Mouse (Mus musculus) lung, postnatal 0 days (tissue): Measurements from ENCODE around the gene Espnl. TPM values are rescaled to one million over a fixed set of nuclear protein-coding genes. Genes with fewer than 3 reads are reported as not detected.

Experiments used
- ATAC-seq: fragments of 200-750 bp; cut with Nextera tagmentation; 2 replicates; pipeline ENCODE4 v1.8.0; 2017; ENCODE audit warnings: moderate library complexity
- DNase-seq: peaks from one replicate; pipeline ENCODE4 v3.0.0-alpha.2; 2016; ENCODE audit warnings: low spot score
- H3K27ac ChIP-seq: fragments of 300-500 bp; sonication (generic); 2 replicates; pipeline ENCODE4 v1.5.1; 2014; ENCODE audit warnings: antibody characterized with exemption, mild to moderate bottlenecking, low read length, mixed read lengths
- H3K27me3 ChIP-seq: fragments of 300-500 bp; sonication (generic); replicated peaks from 2 replicates; pipeline ENCODE4 v1.6.1; 2014; ENCODE audit warnings: low read length, mixed read lengths; ENCODE audit not compliant: insufficient read depth
- H3K36me3 ChIP-seq: fragments of 300-500 bp; sonication (generic); 2 replicates; pipeline ENCODE4 v1.6.1; 2014; ENCODE audit warnings: low read length, mixed read lengths; ENCODE audit not compliant: insufficient read depth
- H3K4me1 ChIP-seq: fragments of 300-500 bp; sonication (generic); 2 replicates; pipeline ENCODE4 v1.6.1; 2014; ENCODE audit warnings: antibody characterized with exemption, low read depth, low read length, mixed read lengths; ENCODE audit not compliant: insufficient read depth
- H3K4me2 ChIP-seq: fragments of 300-500 bp; sonication (generic); replicated peaks from 2 replicates; pipeline ENCODE4 v1.6.1; 2014; ENCODE audit warnings: low read depth, mild to moderate bottlenecking, low read length, moderate library complexity, mixed read lengths
- H3K4me3 ChIP-seq: fragments of 300-500 bp; sonication (generic); 2 replicates; pipeline ENCODE4 v1.5.1; 2014; ENCODE audit warnings: low read depth, low read length
- H3K9ac ChIP-seq: fragments of 300-500 bp; sonication (generic); replicated peaks from 2 replicates; pipeline ENCODE4 v1.6.1; 2014; ENCODE audit warnings: low read depth, mild to moderate bottlenecking
- H3K9me3 ChIP-seq: fragments of 300-500 bp; sonication (generic); 2 replicates; pipeline ENCODE4 v1.6.1; 2016; ENCODE audit warnings: low read length, mixed read lengths
- CTCF ChIP-seq: IDR thresholded peaks from 2 replicates; pipeline ENCODE4 v1.5.1; 2016; ENCODE audit warnings: antibody characterized with exemption, mild to moderate bottlenecking
- EP300 ChIP-seq: IDR thresholded peaks from 2 replicates; pipeline ENCODE4 v1.6.1; 2016; ENCODE audit warnings: antibody characterized with exemption, mild to moderate bottlenecking, control low read depth
- WGBS: fragments of 180-500 bp; shearing (Covaris S2); extraction: QIAGEN DNeasy Blood & Tissue Kit; methylation state at CpG from one replicate; pipeline ENCODE4 v1.1.7; 2014; 5-methylcytosine and 5-hydroxymethylcytosine counted together
- polyA plus RNA-seq: library from polyadenylated mRNA; unstranded; fragments of >200 nt; fragmentation: Nextera tagmentation; extraction: Ambion mirVana; gene quantifications from 2 replicates; pipeline ENCODE4 v1.2.1, GENCODE M21; 2015

Espnl gene
- polyA plus RNA-seq, 1 experiment from 2014 or later = not detected

DNA sequence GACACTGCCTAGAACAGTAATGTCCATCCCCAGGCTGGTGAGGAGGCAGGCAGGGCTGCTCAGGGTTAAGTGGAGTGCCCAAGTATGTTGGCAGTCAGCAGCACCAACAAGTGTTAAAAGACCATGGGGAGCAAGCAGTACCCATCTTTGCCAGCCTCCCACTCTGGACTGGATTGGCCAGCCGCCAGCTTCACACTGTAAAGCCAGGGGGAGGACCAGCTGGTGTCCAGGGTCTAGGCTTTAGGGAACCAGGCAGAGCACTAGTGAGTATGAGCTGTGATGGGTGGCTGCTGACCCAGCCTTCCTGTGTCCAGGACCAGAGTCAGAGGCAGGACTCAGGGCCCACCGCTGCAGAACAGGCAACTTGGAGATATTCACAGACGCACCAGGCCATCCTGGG, 22.1 kb downstream of the Espnl start:
- Histone ChIP-seq H3K4me2 (no peak overlapping the region), H3K27ac (no peak overlapping the region), H3K9me3 (no peaks in the 10 kb centered on the region), H3K4me3 (no peak overlapping the region), H3K4me1 (no peaks in the 10 kb centered on the region), H3K27me3 (peaks cover 26% of the 10 kb centered on the region; the same call in 1 of the 2 replicates), H3K36me3 (no peaks in the 10 kb centered on the region), H3K9ac (no peak overlapping the region)
- no peak for ATAC-seq
- WGBS = 78% methylated on average over 3 of the region's 3 CpGs
- no peak for DNase-seq
- TF ChIP-seq CTCF = no peak
- TF ChIP-seq EP300 = no peak

DNA sequence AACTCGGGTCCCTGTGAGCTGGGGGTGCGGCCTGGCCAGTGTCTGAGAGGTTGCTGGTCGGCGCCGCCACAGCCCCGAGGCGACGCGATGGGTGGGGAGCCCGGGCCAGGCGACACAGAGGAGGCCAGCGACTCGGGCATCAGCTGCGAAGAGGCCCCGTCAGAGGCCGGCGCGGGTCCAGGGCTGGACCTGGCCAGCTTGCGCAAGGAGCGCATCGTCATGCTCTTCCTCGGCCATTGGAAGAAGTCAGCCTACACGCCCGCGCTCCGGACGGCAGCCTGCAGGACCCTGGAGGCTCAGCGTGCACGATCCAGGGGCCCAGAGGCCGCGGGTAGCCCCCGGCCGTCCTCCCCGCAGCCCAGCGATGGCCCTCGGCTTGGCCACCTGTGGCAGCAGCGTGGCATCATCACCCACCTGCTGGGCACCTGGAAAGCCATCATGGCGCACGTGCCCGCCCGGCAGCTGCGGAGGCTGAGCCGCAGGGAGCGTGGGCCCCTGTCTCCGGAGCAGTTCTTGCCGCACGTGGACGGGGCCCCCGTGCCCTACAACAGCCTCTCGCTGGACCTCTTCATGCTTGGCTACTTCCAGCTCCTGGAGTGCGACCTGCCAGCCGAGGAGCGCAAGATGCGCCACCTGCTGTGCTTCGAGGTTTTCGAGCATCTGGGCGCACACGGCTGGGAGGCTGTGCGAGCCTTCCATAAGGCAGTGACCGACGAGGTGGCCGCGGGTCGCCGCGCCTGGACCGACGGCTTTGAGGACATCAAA, 23.2 kb downstream of the Espnl start:
- Histone ChIP-seq H3K4me2 (no peak overlapping the region), H3K36me3 (no peaks in the 10 kb centered on the region), H3K9ac (no peak overlapping the region), H3K4me3 (no peak overlapping the region), H3K4me1 (no peaks in the 10 kb centered on the region), H3K9me3 (no peaks in the 10 kb centered on the region), H3K27me3 (peaks cover 26% of the 10 kb centered on the region; the same call in 1 of the 2 replicates), H3K27ac (no peak overlapping the region)
- no peak for DNase-seq
- ATAC-seq = 0 out of 2 replicates have a peak, but pooled peaks have one; percentile 20
- 4% methylated on average over 57 of the region's 68 CpGs for WGBS
- TF ChIP-seq EP300 = no peak
- peak; percentile 17; the same call in 1 of the 2 replicates for TF ChIP-seq CTCF

- no peaks in the 10 kb centered on the region for H3K4me1 ChIP-seq
- no peak overlapping the region for H3K4me2 ChIP-seq
- H3K9me3 ChIP-seq = no peaks in the 10 kb centered on the region
- ATAC-seq = peak; percentile 73
- H3K4me3 ChIP-seq = no peak overlapping the region
- H3K27ac ChIP-seq = no peak overlapping the region
- H3K9ac ChIP-seq = no peak overlapping the region
- DNase-seq = peak; percentile 85
- WGBS = 31% methylated on average over 3 of the region's 3 CpGs
- TF ChIP-seq EP300 = no peak
- TF ChIP-seq CTCF = peak; percentile 91
- H3K27me3 ChIP-seq = peaks cover 26% of the 10 kb centered on the region; the same call in 1 of the 2 replicates
- H3K36me3 ChIP-seq = no peaks in the 10 kb centered on the region
These were observed 25.0 kb downstream of the Espnl start for GRCm38 (mm10) chr1:91346892-91347291.

GRCm38 (mm10) chr1:91350841-91351240, 29.0 kb downstream of the Espnl start, which contains the start of gene Klhl30:
TSS of gene Klhl30 (plus strand) at chr1:91351016.
- H3K27me3 ChIP-seq = peaks cover 1% of the 10 kb centered on the region; the same call in 1 of the 2 replicates
- TF ChIP-seq CTCF (no peak), EP300 (no peak)
- H3K4me3 ChIP-seq = no peak within 1 kb of the TSS
- 45% methylated on average over 4 of the region's 4 CpGs for WGBS
- ATAC-seq = no peak
- H3K27ac ChIP-seq = no peak within 1 kb of the TSS
- H3K36me3 ChIP-seq = no peaks in the 10 kb centered on the region
- no peak within 1 kb of the TSS for H3K4me2 ChIP-seq
- DNase-seq = no peak
- no peak within 1 kb of the TSS for H3K9ac ChIP-seq
- H3K9me3 ChIP-seq = no peaks in the 10 kb centered on the region
- H3K4me1 ChIP-seq = no peaks in the 10 kb centered on the region

DNA sequence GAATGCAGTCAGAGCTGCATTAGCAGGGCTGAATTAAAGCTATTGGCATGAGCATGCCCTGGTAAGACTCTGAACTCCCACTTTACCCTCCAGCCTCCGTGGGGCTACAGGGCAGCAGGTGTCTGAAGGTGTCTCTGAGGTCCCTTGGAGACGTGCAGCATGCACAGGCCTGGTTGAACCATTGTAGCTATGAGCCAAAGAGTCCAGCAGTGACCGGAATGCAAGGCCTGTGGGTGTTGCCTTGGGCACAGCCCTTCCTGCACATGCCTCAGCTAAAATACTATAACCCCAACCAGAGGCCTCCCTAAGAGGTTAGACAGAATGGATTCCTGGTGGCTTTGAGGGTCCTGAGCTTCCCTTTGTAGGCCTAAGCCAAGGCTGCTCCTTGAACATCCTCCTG, 29.4 kb downstream of the Espnl start:
- Histone ChIP-seq H3K36me3 (no peaks in the 10 kb centered on the region), H3K27me3 (no peaks in the 10 kb centered on the region; the same call in 1 of the 2 replicates), H3K9ac (no peak overlapping the region), H3K27ac (no peak overlapping the region), H3K4me1 (no peaks in the 10 kb centered on the region), H3K9me3 (no peaks in the 10 kb centered on the region), H3K4me2 (no peak overlapping the region), H3K4me3 (no peak overlapping the region)
- no peak for DNase-seq
- ATAC-seq = no peak
- WGBS = 69% methylated on average over 3 of the region's 3 CpGs
- no peak for TF ChIP-seq CTCF
- TF ChIP-seq EP300 = no peak

DNA sequence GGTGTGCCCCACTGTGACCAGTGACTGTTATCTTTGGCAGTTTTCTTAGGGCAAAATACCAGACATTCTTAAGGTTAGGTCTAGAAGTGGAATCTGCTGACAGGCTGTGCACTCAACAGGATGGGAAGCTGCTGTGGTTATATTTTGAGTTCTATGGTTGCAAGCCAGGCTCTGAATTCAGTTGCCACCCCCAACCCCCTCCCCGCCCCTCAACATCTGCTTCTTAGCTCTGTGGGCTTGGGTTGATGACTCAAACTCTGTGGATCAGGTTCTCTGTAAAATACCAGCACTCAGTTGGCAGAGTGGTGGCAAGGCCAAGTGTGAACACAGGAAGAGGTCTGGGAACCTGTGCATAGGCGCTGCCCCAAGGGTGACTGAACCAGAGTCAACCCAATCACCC, 30.4 kb downstream of the Espnl start:
- no peaks in the 10 kb centered on the region for H3K4me1 ChIP-seq
- DNase-seq = no peak
- TF ChIP-seq CTCF (no peak), EP300 (no peak)
- no peak overlapping the region for H3K4me3 ChIP-seq
- WGBS = 95% methylated on average over 2 of the region's 2 CpGs
- no peaks in the 10 kb centered on the region for H3K27me3 ChIP-seq
- no peaks in the 10 kb centered on the region for H3K36me3 ChIP-seq
- H3K27ac ChIP-seq = no peak overlapping the region
- no peak overlapping the region for H3K9ac ChIP-seq
- no peaks in the 10 kb centered on the region for H3K9me3 ChIP-seq
- no peak overlapping the region for H3K4me2 ChIP-seq
- no peak for ATAC-seq
